Mouse (Mus musculus) hematopoietic multipotent progenitor cell, adult 10-12 weeks (in vitro differentiated cells): ENCODE data around the gene Zfp788. TPM values are rescaled to one million over a fixed set of nuclear protein-coding genes. Genes with fewer than 3 reads are reported as not detected.

Experiments
- polyA plus RNA-seq: library from polyadenylated mRNA; stranded (reverse); fragments of >175 nt; gene quantifications from 2 replicates; pipeline ENCODE4 v1.2.3, GENCODE M21; 2012; ENCODE audit warnings: low replicate concordance

Gene Zfp788
- 0.23 and 0.56 TPM in 2 replicates for polyA plus RNA-seq

GRCm38 (mm10) chr7:41632409-41633220 lies at the start of gene Zfp788:
Gene Zfp788, plus strand, starts transcription at chr7:41633203.

GRCm38 (mm10) chr7:41599034-41599813 lies 33.8 kb upstream of the Zfp788 start, which contains the start of gene 2610021A01Rik:
Gene 2610021A01Rik, plus strand, starts transcription at chr7:41599230.

Other genes starting within 250 kb of the Zfp788 start
- 1.6 and 1.9 TPM in 2 replicates for gene AI987944, start 239.8 kb upstream of the Zfp788 start, polyA plus RNA-seq
- gene Vmn2r57, start 184.5 kb upstream of the Zfp788 start, polyA plus RNA-seq: not detected in 2 replicates
- gene Gm20449, start 133.8 kb upstream of the Zfp788 start, polyA plus RNA-seq: not detected in 2 replicates
- 0.39 and 0.88 TPM in 2 replicates for gene AW146154, start 133.3 kb upstream of the Zfp788 start, polyA plus RNA-seq
- gene Gm6871, start 59.5 kb upstream of the Zfp788 start, polyA plus RNA-seq: not detected in 2 replicates
- 0.39 and 1.3 TPM in 2 replicates for gene 2610021A01Rik, start 34.0 kb upstream of the Zfp788 start, polyA plus RNA-seq
- gene Vmn2r58, start 239.5 kb downstream of the Zfp788 start, polyA plus RNA-seq: not detected in 2 replicates